Mouse (Mus musculus) neural tube, embryonic 11.5 days (tissue): ENCODE data around the gene Scn1a. TPM values are rescaled to one million over a fixed set of nuclear protein-coding genes. Genes with fewer than 3 reads are reported as not detected.

Experiments
- ATAC-seq: fragments of 200-750 bp; cut with Nextera tagmentation; 2 replicates; pipeline ENCODE4 v1.8.0; 2017; ENCODE audit warnings: moderate number of reproducible peaks, mild to moderate bottlenecking, moderate TSS enrichment, moderate library complexity; ENCODE audit not compliant: insufficient read depth, low FRiP score, low TSS enrichment
- DNase-seq: peaks from one replicate; pipeline ENCODE4 v3.0.0-alpha.2; 2015; ENCODE audit warnings: low spot score
- H3K27ac ChIP-seq: fragments of 300-500 bp; sonication (generic); 2 replicates; pipeline ENCODE4 v1.5.1; 2014; ENCODE audit warnings: low read depth, mild to moderate bottlenecking, low read length
- H3K27me3 ChIP-seq: fragments of 300-500 bp; sonication (generic); 2 replicates; pipeline ENCODE4 v1.6.1; 2014; ENCODE audit warnings: mild to moderate bottlenecking, low read length, mixed read lengths; ENCODE audit not compliant: control insufficient read depth, insufficient read depth
- H3K36me3 ChIP-seq: fragments of 300-500 bp; sonication (generic); 2 replicates; pipeline ENCODE4 v1.6.1; 2014; ENCODE audit warnings: mild to moderate bottlenecking, low read length, moderate library complexity, mixed read lengths; ENCODE audit not compliant: control insufficient read depth, insufficient read depth
- H3K4me1 ChIP-seq: fragments of 300-500 bp; sonication (generic); 2 replicates; pipeline ENCODE4 v1.6.1; 2014; ENCODE audit warnings: low read length, mixed read lengths; ENCODE audit not compliant: control insufficient read depth, insufficient read depth
- H3K4me2 ChIP-seq: fragments of 300-500 bp; sonication (generic); 2 replicates; pipeline ENCODE4 v1.6.1; 2014; ENCODE audit warnings: low read depth, mild to moderate bottlenecking, moderate library complexity
- H3K4me3 ChIP-seq: fragments of 300-500 bp; sonication (generic); 2 replicates; pipeline ENCODE4 v1.5.1; 2014; ENCODE audit warnings: low read depth, low read length
- H3K9ac ChIP-seq: fragments of 300-500 bp; sonication (generic); 2 replicates; pipeline ENCODE4 v1.6.1; 2014; ENCODE audit warnings: mild to moderate bottlenecking, low read length
- H3K9me3 ChIP-seq: fragments of 300-500 bp; sonication (generic); 2 replicates; pipeline ENCODE4 v1.6.1; 2016; ENCODE audit warnings: low read length; ENCODE audit not compliant: control insufficient read depth
- WGBS: fragments of 180-500 bp; shearing (Covaris S2); extraction: QIAGEN DNeasy Blood & Tissue Kit; methylation state at CpG from one replicate; pipeline ENCODE4 v1.1.7; 2014; 5-methylcytosine and 5-hydroxymethylcytosine counted together
- polyA plus RNA-seq: library from polyadenylated mRNA; unstranded; fragments of >200 nt; fragmentation: Nextera tagmentation; extraction: Ambion mirVana; gene quantifications from 2 replicates; pipeline ENCODE4 v1.2.1, GENCODE M21; 2014

Gene Scn1a
- polyA plus RNA-seq, 1 experiment from 2014 or later, result 2.7 TPM

DNA sequence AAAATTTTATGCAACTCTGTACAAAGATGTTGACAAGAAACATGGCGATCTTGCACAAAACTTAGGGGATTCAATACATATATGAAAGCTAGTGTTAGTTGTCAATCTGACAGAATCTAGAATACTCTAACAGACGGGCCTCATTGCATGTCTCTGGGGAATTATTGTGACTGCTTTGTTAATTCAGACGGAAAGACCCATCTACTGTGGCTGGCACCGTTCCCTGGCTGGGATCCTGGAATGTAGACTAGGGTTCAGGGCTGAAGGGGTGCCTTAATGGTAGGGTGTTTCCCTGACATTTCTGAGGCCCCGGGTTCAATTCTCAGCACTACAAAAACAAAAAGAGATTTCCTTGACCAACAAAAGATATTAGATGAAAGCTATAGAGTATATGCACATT, 103.2 kb downstream of the Scn1a start:
- H3K27ac ChIP-seq, result no peak overlapping the region
- H3K9ac ChIP-seq, result no peak overlapping the region
- H3K27me3 ChIP-seq, result no peaks in the 10 kb centered on the region
- H3K4me1 ChIP-seq, result no peaks in the 10 kb centered on the region
- ATAC-seq, result no peak
- H3K4me3 ChIP-seq, result no peak overlapping the region
- no peak overlapping the region for H3K4me2 ChIP-seq
- 62% methylated on average over 5 of the region's 5 CpGs for WGBS
- H3K9me3 ChIP-seq, result no peaks in the 10 kb centered on the region
- DNase-seq, result no peak
- H3K36me3 ChIP-seq, result no peaks in the 10 kb centered on the region

- Histone ChIP-seq H3K4me1 (no peaks in the 10 kb centered on the region), H3K36me3 (no peaks in the 10 kb centered on the region), H3K9me3 (no peaks in the 10 kb centered on the region), H3K27ac (no peak overlapping the region), H3K9ac (no peak overlapping the region), H3K4me3 (no peak overlapping the region), H3K4me2 (no peak overlapping the region), H3K27me3 (no peaks in the 10 kb centered on the region)
- 78% methylated on average over 6 of the region's 6 CpGs for WGBS
- no peak for DNase-seq
- no peak for ATAC-seq
These were observed 104.2 kb downstream of the Scn1a start for GRCm38 (mm10) chr2:66336396-66336795.

- ATAC-seq, result no peak
- H3K27ac ChIP-seq, result no peak overlapping the region
- no peaks in the 10 kb centered on the region for H3K36me3 ChIP-seq
- no peaks in the 10 kb centered on the region for H3K9me3 ChIP-seq
- H3K27me3 ChIP-seq, result no peaks in the 10 kb centered on the region
- H3K4me1 ChIP-seq, result no peaks in the 10 kb centered on the region
- 85% methylated on average over 3 of the region's 3 CpGs for WGBS
- no peak overlapping the region for H3K4me2 ChIP-seq
- DNase-seq, result no peak
- H3K9ac ChIP-seq, result no peak overlapping the region
- H3K4me3 ChIP-seq, result no peak overlapping the region
These were observed 168.1 kb downstream of the Scn1a start for GRCm38 (mm10) chr2:66272551-66272950.

GRCm38 (mm10) chr2:66256220-66257131, 184.2 kb downstream of the Scn1a start, which contains the start of gene Ttc21b:
TSS of gene Ttc21b (minus strand) at chr2:66256617.
- H3K36me3 ChIP-seq, result no peaks in the 10 kb centered on the region
- peak within 1 kb of the TSS; percentile 78 for H3K9ac ChIP-seq
- H3K27me3 ChIP-seq, result no peaks in the 10 kb centered on the region
- H3K27ac ChIP-seq, result peak within 1 kb of the TSS; percentile 80
- H3K4me3 ChIP-seq, result peak within 1 kb of the TSS; percentile 77
- peak; percentile 96 for DNase-seq
- H3K4me2 ChIP-seq, result peak within 1 kb of the TSS; percentile 46
- H3K4me1 ChIP-seq, result 0 out of 2 replicates have a peak, but pooled peaks cover 6% of the 10 kb centered on the region
- H3K9me3 ChIP-seq, result no peaks in the 10 kb centered on the region
- ATAC-seq, result peak; percentile 99
- under 1% methylated on average over 56 of the region's 56 CpGs for WGBS

DNA sequence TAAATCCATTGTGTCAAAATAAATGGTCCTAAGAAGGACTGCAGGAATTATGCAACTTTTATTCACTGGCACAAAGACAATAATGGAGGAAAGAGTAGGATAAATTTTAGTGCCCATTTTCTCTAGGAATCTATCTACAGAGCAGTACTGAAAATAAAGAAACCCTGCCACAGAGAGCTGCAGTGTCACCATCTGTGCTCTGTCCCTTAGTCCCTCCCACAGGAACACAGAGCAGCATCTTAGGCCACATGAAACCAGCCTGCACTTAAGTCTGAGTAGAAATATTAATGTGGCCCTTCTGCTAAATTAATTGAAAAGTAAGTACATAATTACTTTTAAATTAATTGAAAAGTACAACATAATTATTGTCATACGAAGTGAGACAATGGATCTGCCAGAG, 196.6 kb downstream of the Scn1a start:
- Histone ChIP-seq H3K27me3 (no peaks in the 10 kb centered on the region), H3K4me1 (no peaks in the 10 kb centered on the region), H3K36me3 (no peaks in the 10 kb centered on the region; the same call in 1 of the 2 replicates), H3K4me3 (no peak overlapping the region), H3K4me2 (no peak overlapping the region), H3K9me3 (no peaks in the 10 kb centered on the region), H3K27ac (no peak overlapping the region), H3K9ac (no peak overlapping the region)
- WGBS, result 82% methylated on average over 1 of the region's 1 CpGs
- no peak for DNase-seq
- ATAC-seq, result no peak

GRCm38 (mm10) chr2:66240334-66240733, 200.3 kb downstream of the Scn1a start:
- ATAC-seq (no peak), DNase-seq (no peak)
- WGBS, result 93% methylated on average over 1 of the region's 1 CpGs
- no peaks in the 10 kb centered on the region for H3K27me3 ChIP-seq
- H3K9ac ChIP-seq, result no peak overlapping the region
- H3K4me2 ChIP-seq, result no peak overlapping the region
- no peaks in the 10 kb centered on the region for H3K9me3 ChIP-seq
- H3K36me3 ChIP-seq, result peaks cover 7% of the 10 kb centered on the region
- no peak overlapping the region for H3K27ac ChIP-seq
- H3K4me1 ChIP-seq, result no peaks in the 10 kb centered on the region
- no peak overlapping the region for H3K4me3 ChIP-seq

DNA sequence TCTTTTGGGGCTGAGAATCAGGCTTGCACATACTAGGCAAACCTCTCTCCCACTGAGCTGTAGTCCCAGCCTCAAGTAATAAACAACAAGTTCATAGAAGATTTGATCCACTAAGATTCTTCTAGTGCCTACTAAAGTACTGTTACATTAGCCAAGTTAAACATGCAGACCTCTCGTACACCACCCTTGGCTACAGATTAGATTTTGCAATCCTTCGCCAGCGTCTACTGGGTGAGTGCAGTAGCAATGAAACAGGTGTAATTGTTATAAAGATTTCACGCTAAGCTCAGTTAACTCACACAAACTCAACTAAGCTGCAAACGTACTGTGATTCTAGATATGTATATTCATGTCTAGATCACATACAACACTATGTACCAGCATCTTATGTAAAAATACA, 201.8 kb downstream of the Scn1a start:
- Histone ChIP-seq H3K9me3 (no peaks in the 10 kb centered on the region), H3K27ac (no peak overlapping the region), H3K36me3 (peaks cover 7% of the 10 kb centered on the region), H3K4me3 (no peak overlapping the region), H3K27me3 (no peaks in the 10 kb centered on the region), H3K9ac (no peak overlapping the region), H3K4me2 (no peak overlapping the region), H3K4me1 (no peaks in the 10 kb centered on the region)
- no peak for DNase-seq
- ATAC-seq, result no peak
- WGBS, result 89% methylated on average over 5 of the region's 5 CpGs

GRCm38 (mm10) chr2:66220954-66221353, 219.7 kb downstream of the Scn1a start:
- Histone ChIP-seq H3K36me3 (no peaks in the 10 kb centered on the region), H3K27me3 (no peaks in the 10 kb centered on the region), H3K9me3 (no peaks in the 10 kb centered on the region), H3K4me2 (no peak overlapping the region), H3K4me1 (no peaks in the 10 kb centered on the region), H3K9ac (no peak overlapping the region), H3K4me3 (no peak overlapping the region), H3K27ac (no peak overlapping the region)
- DNase-seq (no peak), ATAC-seq (no peak)
- 84% methylated on average over 7 of the region's 7 CpGs for WGBS
